Comparison of ENCODE assay signal across 21 mouse cellular contexts in the genomic region with DNA sequence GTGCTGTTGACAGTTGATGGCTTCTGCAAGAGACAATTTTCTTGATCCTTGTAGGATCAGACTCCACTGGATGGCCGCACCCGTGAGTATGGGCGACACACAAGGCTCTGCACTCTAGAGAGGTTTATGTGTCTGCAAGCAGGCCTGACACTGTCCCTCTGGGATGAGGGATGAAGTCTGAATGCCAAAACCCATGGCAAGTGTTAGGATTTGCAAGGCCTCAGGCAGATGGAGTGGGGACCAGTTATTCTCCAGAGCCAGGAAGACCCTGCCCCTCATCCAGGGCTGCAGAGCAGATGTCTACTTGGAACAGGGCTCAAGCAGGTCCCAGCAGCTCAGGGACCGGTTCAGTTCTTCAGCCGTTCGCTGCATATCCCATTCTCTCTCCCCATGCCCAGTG. TPM values are rescaled to one million over a fixed set of nuclear protein-coding genes. Genes with fewer than 3 reads are reported as not detected.
DNase-seq lines count a peak whose midpoint lies in the region; ATAC-seq and TF ChIP-seq lines count a peak whose summit lies in the region.
"Had no signal": no experiment of that assay in that cellular context is flagged by ENCODE, and none has a peak within 500 bp of the region (broad histone marks: within the 10 kb centered on the region; RNA-seq: fewer than 3 reads in every experiment).

No protein-coding gene starts in this region.

- H3K27me3 ChIP-seq in heart, embryonic 12.5 days (replicated peaks): 0 out of 2 replicates have a peak, but pooled peaks cover 4% of the 10 kb centered on the region
- no peaks in the 10 kb centered on the region for H3K27me3 ChIP-seq in hindbrain, postnatal 0 days (ENCODE audit: insufficient read depth, low read length)
- H3K27me3 ChIP-seq in hindbrain, embryonic 11.5 days (ENCODE audit: control insufficient read depth, insufficient read depth, low read length): no peaks in the 10 kb centered on the region
- no peaks in the 10 kb centered on the region for H3K27me3 ChIP-seq in lung, embryonic 15.5 days
- no peaks in the 10 kb centered on the region for H3K27me3 ChIP-seq in limb, embryonic 14.5 days (ENCODE audit: control insufficient read depth, insufficient read depth, low read length)
- H3K27me3 ChIP-seq: hindbrain, embryonic 15.5 days; midbrain, embryonic 13.5 days; neural tube, embryonic 15.5 days had no signal

- intact Hi-C loops in heart, postnatal 36 days (cut with DNase I): loop anchor here (2.0 kb wide), 1 partner anchor 27 kb away; no protein-coding TSS in a partner anchor

- TF ChIP-seq CTCF in hindbrain, postnatal 0 days (IDR thresholded peaks at IDR 0.05; ENCODE audit: low read depth): no peak

- ATAC-seq in heart, embryonic 12.5 days (ENCODE audit: insufficient number of reproducible peaks, low FRiP score): no peak
- ATAC-seq in hindbrain, postnatal 0 days: 0 out of 2 replicates have a peak, but pooled peaks have one; percentile 31
- ATAC-seq in hindbrain, embryonic 11.5 days (ENCODE audit: low FRiP score): no peak
- no peak for ATAC-seq in lung, embryonic 15.5 days (ENCODE audit: borderline replicate concordance, extremely low read depth, low FRiP score, low TSS enrichment)
- no peak for ATAC-seq in limb, embryonic 14.5 days (ENCODE audit: low FRiP score, low read depth)
- ATAC-seq in frontal cortex, adult (ENCODE audit: low TSS enrichment): no peak
- ATAC-seq: liver, postnatal 0 days; midbrain, embryonic 13.5 days had no signal

- peak overlapping the region; percentile 17; the same call in 1 of the 2 replicates for H3K27ac ChIP-seq in heart, embryonic 12.5 days (ENCODE audit: poor library complexity, severe bottlenecking)
- no peak overlapping the region for H3K27ac ChIP-seq in hindbrain, postnatal 0 days
- no peak overlapping the region for H3K27ac ChIP-seq in hindbrain, embryonic 11.5 days (ENCODE audit: low read depth, low read length)
- H3K27ac ChIP-seq in lung, embryonic 15.5 days: peak overlapping the region; percentile 64
- peak overlapping the region; percentile 38; the same call in 1 of the 2 replicates for H3K27ac ChIP-seq in limb, embryonic 14.5 days (replicated peaks; ENCODE audit: low read depth, low read length)
- H3K27ac ChIP-seq: hindbrain, embryonic 15.5 days; left cerebral cortex, adult 2 months; neural tube, embryonic 15.5 days had no signal

- no peak overlapping the region for H3K9ac ChIP-seq in heart, embryonic 12.5 days
- no peak overlapping the region for H3K9ac ChIP-seq in hindbrain, postnatal 0 days (replicated peaks; ENCODE audit: low read length)
- H3K9ac ChIP-seq in hindbrain, embryonic 11.5 days (ENCODE audit: low read depth, low read length): no peak overlapping the region
- H3K9ac ChIP-seq in lung, embryonic 15.5 days: no peak overlapping the region
- no peak overlapping the region for H3K9ac ChIP-seq in limb, embryonic 14.5 days (ENCODE audit: low read depth, low read length, severe bottlenecking)
- H3K9ac ChIP-seq: hindbrain, embryonic 15.5 days; liver, postnatal 0 days; midbrain, embryonic 13.5 days; neural tube, embryonic 15.5 days had no signal

- no peaks in the 10 kb centered on the region for H3K9me3 ChIP-seq in heart, embryonic 12.5 days (replicated peaks)
- no peaks in the 10 kb centered on the region for H3K9me3 ChIP-seq in hindbrain, postnatal 0 days (ENCODE audit: low read length)
- H3K9me3 ChIP-seq in hindbrain, embryonic 11.5 days (ENCODE audit: control insufficient read depth, low read length): no peaks in the 10 kb centered on the region
- H3K9me3 ChIP-seq in lung, embryonic 15.5 days: no peaks in the 10 kb centered on the region
- H3K9me3 ChIP-seq in limb, embryonic 14.5 days (ENCODE audit: control insufficient read depth, low read length): no peaks in the 10 kb centered on the region
- H3K9me3 ChIP-seq: hindbrain, embryonic 15.5 days; midbrain, embryonic 13.5 days; neural tube, embryonic 15.5 days had no signal

- H3K4me2 ChIP-seq in heart, embryonic 12.5 days: no peak overlapping the region
- no peak overlapping the region for H3K4me2 ChIP-seq in hindbrain, postnatal 0 days (ENCODE audit: low read depth, low read length)
- no peak overlapping the region for H3K4me2 ChIP-seq in hindbrain, embryonic 11.5 days (replicated peaks; ENCODE audit: low read depth, low read length)
- H3K4me2 ChIP-seq in lung, embryonic 15.5 days: no peak overlapping the region
- H3K4me2 ChIP-seq in limb, embryonic 14.5 days (replicated peaks; ENCODE audit: low read depth, low read length, severe bottlenecking): no peak overlapping the region
- H3K4me2 ChIP-seq: hindbrain, embryonic 15.5 days; midbrain, embryonic 13.5 days; neural tube, embryonic 15.5 days had no signal

- no peak for TF ChIP-seq POLR2A in limb, embryonic 14.5 days (IDR thresholded peaks at IDR 0.05; ENCODE audit: borderline replicate concordance, extremely low read depth, insufficient read depth, insufficient read length)

- 88% methylated on average over 6 of the region's 6 CpGs for WGBS in heart, embryonic 12.5 days
- WGBS in hindbrain, postnatal 0 days: 73% methylated on average over 6 of the region's 6 CpGs
- WGBS in hindbrain, embryonic 11.5 days: 93% methylated on average over 6 of the region's 6 CpGs
- 83% methylated on average over 6 of the region's 6 CpGs for WGBS in lung, embryonic 15.5 days
- 88% methylated on average over 6 of the region's 6 CpGs for WGBS in limb, embryonic 14.5 days

- peaks cover 32% of the 10 kb centered on the region for H3K4me1 ChIP-seq in heart, embryonic 12.5 days (replicated peaks)
- no peaks in the 10 kb centered on the region for H3K4me1 ChIP-seq in hindbrain, postnatal 0 days (ENCODE audit: insufficient read depth, low read length)
- no peaks in the 10 kb centered on the region for H3K4me1 ChIP-seq in hindbrain, embryonic 11.5 days (replicated peaks; ENCODE audit: control insufficient read depth, insufficient read depth, low read length)
- peaks cover 32% of the 10 kb centered on the region for H3K4me1 ChIP-seq in lung, embryonic 15.5 days
- H3K4me1 ChIP-seq in limb, embryonic 14.5 days (ENCODE audit: control insufficient read depth, insufficient read depth, low read length): peaks cover 13% of the 10 kb centered on the region
- H3K4me1 ChIP-seq: midbrain, embryonic 13.5 days; neural tube, embryonic 15.5 days had no signal

- DNase-seq in heart, postnatal 36 days: no peak
- peak; percentile 34 for DNase-seq in hindbrain, postnatal 0 days (ENCODE audit: low spot score)
- no peak for DNase-seq in hindbrain, embryonic 11.5 days (ENCODE audit: low spot score)
- DNase-seq in lung, postnatal 14 days: no peak
- no peak for DNase-seq in limb, embryonic 14.5 days (ENCODE audit: low spot score)
- DNase-seq: adrenal gland, postnatal 14 days; cerebellum, adult 11-12 months; gastrocnemius, postnatal 14 days; liver; liver, postnatal 0 days; right cerebral cortex, postnatal 25 days; thymus, postnatal 4 days had no signal

- H3K36me3 ChIP-seq in heart, embryonic 12.5 days: no peaks in the 10 kb centered on the region
- no peaks in the 10 kb centered on the region for H3K36me3 ChIP-seq in hindbrain, postnatal 0 days (ENCODE audit: insufficient read depth, low read length)
- H3K36me3 ChIP-seq in hindbrain, embryonic 11.5 days (ENCODE audit: control insufficient read depth, insufficient read depth, low read length): no peaks in the 10 kb centered on the region
- H3K36me3 ChIP-seq in lung, embryonic 15.5 days: no peaks in the 10 kb centered on the region
- H3K36me3 ChIP-seq in limb, embryonic 14.5 days (ENCODE audit: control insufficient read depth, insufficient read depth, low read length): no peaks in the 10 kb centered on the region
- H3K36me3 ChIP-seq: hindbrain, embryonic 15.5 days; midbrain, embryonic 13.5 days; neural tube, embryonic 15.5 days had no signal

- H3K4me3 ChIP-seq in heart, embryonic 12.5 days: no peak overlapping the region
- no peak overlapping the region for H3K4me3 ChIP-seq in hindbrain, postnatal 0 days (ENCODE audit: low read length)
- H3K4me3 ChIP-seq in hindbrain, embryonic 11.5 days (ENCODE audit: low read depth, low read length): no peak overlapping the region
- no peak overlapping the region for H3K4me3 ChIP-seq in lung, embryonic 15.5 days
- H3K4me3 ChIP-seq in limb, embryonic 14.5 days (replicated peaks; ENCODE audit: low read length): no peak overlapping the region
- H3K4me3 ChIP-seq: hindbrain, embryonic 15.5 days; left cerebral cortex, adult 2 months; midbrain, embryonic 13.5 days; myocyte; neural tube, embryonic 15.5 days had no signal

RNA-seq across cellular contexts. Expression of gene Ppp1r13b, which starts 7.9 kb away (rescaled TPM):
- polyA plus RNA-seq in heart, embryonic 12.5 days (2016; fragmentation: Nextera tagmentation; extraction: Ambion mirVana): 17.9 and 19.8 TPM in 2 replicates
- 10 to 100 TPM; 19.7 to 20.3 TPM for total RNA-seq in heart, postnatal 36 days (2021)
- 54.5 and 57.4 TPM in 2 replicates for total RNA-seq in hindbrain, postnatal 0 days (2014; rRNA removed)
- polyA plus RNA-seq in hindbrain, postnatal 0 days (2015; fragmentation: Nextera tagmentation; extraction: Ambion mirVana): 31.6 and 36.5 TPM in 2 replicates
- polyA plus RNA-seq in hindbrain, embryonic 11.5 days (2014; fragmentation: Nextera tagmentation; extraction: Ambion mirVana): 8.3 and 9.5 TPM in 2 replicates
- 23.1 and 25.6 TPM in 2 replicates for polyA plus RNA-seq in lung, embryonic 15.5 days (2015; fragmentation: Nextera tagmentation; extraction: Ambion mirVana)
- polyA plus RNA-seq in limb, embryonic 14.5 days (2012; rRNA removed): 16.8 and 18.5 TPM in 2 replicates
- polyA plus RNA-seq in limb, embryonic 14.5 days (2014; fragmentation: Nextera tagmentation; extraction: Ambion mirVana): 17.3 and 19.4 TPM in 2 replicates

RNA-seq across cellular contexts. Expression of gene Atp5mpl, which starts 51.0 kb away (rescaled TPM):
- polyA plus RNA-seq in heart, embryonic 12.5 days (2016; fragmentation: Nextera tagmentation; extraction: Ambion mirVana): 1,412 and 1,427 TPM in 2 replicates
- 1,000 to 10,000 TPM; 1,342 to 1,403 TPM for total RNA-seq in heart, postnatal 36 days (2021)
- total RNA-seq in hindbrain, postnatal 0 days (2014; rRNA removed): 225 and 251 TPM in 2 replicates
- 1,023 and 1,032 TPM in 2 replicates for polyA plus RNA-seq in hindbrain, postnatal 0 days (2015; fragmentation: Nextera tagmentation; extraction: Ambion mirVana)
- polyA plus RNA-seq in hindbrain, embryonic 11.5 days (2014; fragmentation: Nextera tagmentation; extraction: Ambion mirVana): 582 and 583 TPM in 2 replicates
- 634 and 662 TPM in 2 replicates for polyA plus RNA-seq in lung, embryonic 15.5 days (2015; fragmentation: Nextera tagmentation; extraction: Ambion mirVana)
- 162 and 174 TPM in 2 replicates for polyA plus RNA-seq in limb, embryonic 14.5 days (2012; rRNA removed)
- 598 and 677 TPM in 2 replicates for polyA plus RNA-seq in limb, embryonic 14.5 days (2014; fragmentation: Nextera tagmentation; extraction: Ambion mirVana)

RNA-seq across cellular contexts. Expression of gene Tdrd9, which starts 55.6 kb away (rescaled TPM):
- polyA plus RNA-seq in heart, embryonic 12.5 days (2016; fragmentation: Nextera tagmentation; extraction: Ambion mirVana): 0.14 and 0.37 TPM in 2 replicates
- total RNA-seq in heart, postnatal 36 days (2021): under 1 TPM in 1 of 2 experiments, not detected in 1; 0.33 TPM
- total RNA-seq in hindbrain, postnatal 0 days (2014; rRNA removed): 0.07 and 0.68 TPM in 2 replicates
- polyA plus RNA-seq in hindbrain, postnatal 0 days (2015; fragmentation: Nextera tagmentation; extraction: Ambion mirVana): 0.20 and 0.46 TPM in 2 replicates
- polyA plus RNA-seq in hindbrain, embryonic 11.5 days (2014; fragmentation: Nextera tagmentation; extraction: Ambion mirVana): 0.37 and 0.81 TPM in 2 replicates
- 0.06 TPM in 1 of 2 replicates, not detected in the other for polyA plus RNA-seq in lung, embryonic 15.5 days (2015; fragmentation: Nextera tagmentation; extraction: Ambion mirVana)
- 0.78 and 0.81 TPM in 2 replicates for polyA plus RNA-seq in limb, embryonic 14.5 days (2012; rRNA removed)
- polyA plus RNA-seq in limb, embryonic 14.5 days (2014; fragmentation: Nextera tagmentation; extraction: Ambion mirVana): 0.23 and 0.40 TPM in 2 replicates
- total RNA-seq: adrenal gland, postnatal 14 days; megakaryocyte progenitor cell, adult 5-6 weeks had no signal

Comparison
In these comparisons a context has a peak if more than half of its experiments do, and no peak if none do; other contexts are left out.
1. H3K27ac ChIP-seq: peak in heart, embryonic 12.5 days (single experiment), lung, embryonic 15.5 days (single experiment) and limb, embryonic 14.5 days (single experiment); none in hindbrain, postnatal 0 days (single experiment) and hindbrain, embryonic 11.5 days (single experiment).